Mouse (Mus musculus) MEL (cell line): ENCODE measurements around the gene Syn2. TPM values are rescaled to one million over a fixed set of nuclear protein-coding genes. Genes with fewer than 3 reads are reported as not detected.

Experiments used
- DNase-seq: peaks from one replicate; pipeline ENCODE4 v3.0.0; 2011; ENCODE audit warnings: low read depth, low spot score
- H3K27ac ChIP-seq: 2 replicates; pipeline ENCODE4 v1.5.1; 2012; ENCODE audit warnings: low read depth, mild to moderate bottlenecking, control low read depth, low read length, moderate library complexity; ENCODE audit not compliant: control insufficient read depth
- H3K27me3 ChIP-seq, 2 experiments: fragments of 150-350 bp in 1 of 2; sonication (generic) in 1 of 2; 2 replicates each; pipeline ENCODE4 v1.6.1; 2012; ENCODE audit warnings: low read length in 2 of 2, mild to moderate bottlenecking in 2 of 2, improper control_type of control experiment in 1 of 2, moderate library complexity in 1 of 2; ENCODE audit not compliant: insufficient read depth in 2 of 2, control insufficient read depth in 1 of 2
- H3K36me3 ChIP-seq, 2 experiments: 2 replicates each; pipeline ENCODE4 v1.6.1; 2012 to 2014; ENCODE audit warnings: low read length in 2 of 2, improper control_type of control experiment in 1 of 2, inconsistent platforms in 1 of 2, mild to moderate bottlenecking in 1 of 2; ENCODE audit not compliant: insufficient read depth in 2 of 2, control insufficient read depth in 1 of 2
- H3K4me1 ChIP-seq, 2 experiments: fragments of 150-350 bp in 1 of 2; sonication (generic) in 1 of 2; 2 replicates each; pipeline ENCODE4 v1.6.1; 2012; ENCODE audit warnings: low read length in 2 of 2, improper control_type of control experiment in 1 of 2, mild to moderate bottlenecking in 1 of 2; ENCODE audit not compliant: insufficient read depth in 2 of 2, control insufficient read depth in 1 of 2
- H3K4me3 ChIP-seq, 2 experiments: fragments of 150-350 bp in 1 of 2; sonication (generic) in 1 of 2; 2 replicates each; pipeline ENCODE4 v1.5.1; 2012; ENCODE audit warnings: low read depth in 2 of 2, low read length in 2 of 2, mild to moderate bottlenecking in 2 of 2, moderate library complexity in 2 of 2, control low read depth in 1 of 2, improper control_type of control experiment in 1 of 2; ENCODE audit not compliant: control insufficient read depth in 1 of 2, insufficient read depth in 1 of 2
- H3K79me2 ChIP-seq: 2 replicates; pipeline ENCODE4 v1.6.1; 2012; ENCODE audit warnings: mild to moderate bottlenecking, low read length, moderate library complexity; ENCODE audit not compliant: control insufficient read depth, poor library complexity, insufficient read depth
- H3K9ac ChIP-seq: 2 replicates; pipeline ENCODE4 v1.6.1; 2012; ENCODE audit warnings: low read depth, mild to moderate bottlenecking, control low read depth, low read length, moderate library complexity; ENCODE audit not compliant: control insufficient read depth, poor library complexity, severe bottlenecking
- H3K9me3 ChIP-seq: fragments of 150-350 bp; sonication (generic); replicated peaks from 2 replicates; pipeline ENCODE4 v1.6.1; 2012; ENCODE audit warnings: mild to moderate bottlenecking, low read length, improper control_type of control experiment, moderate library complexity; ENCODE audit not compliant: insufficient read depth
- BHLHE40 ChIP-seq: IDR thresholded peaks from 2 replicates; pipeline ENCODE4 v1.6.1; 2012; ENCODE audit warnings: low read depth, mild to moderate bottlenecking, inconsistent platforms, low read length, improper control_type of control experiment, borderline replicate concordance
- E2F4 ChIP-seq: IDR thresholded peaks from 2 replicates; pipeline ENCODE4 v1.6.1; 2011; ENCODE audit warnings: low read depth, low read length, improper control_type of control experiment, borderline replicate concordance
- EP300 ChIP-seq, 2 experiments: IDR thresholded peaks; 2 replicates each; pipeline ENCODE4 v1.6.1; 2011; ENCODE audit warnings: improper control_type of control experiment in 2 of 2, low read length in 2 of 2, low read depth in 1 of 2, mild to moderate bottlenecking in 1 of 2
- GABPA ChIP-seq: IDR thresholded peaks from 2 replicates; pipeline ENCODE4 v1.6.1; 2012; ENCODE audit warnings: low read depth, mild to moderate bottlenecking, inconsistent platforms, low read length, improper control_type of control experiment, moderate library complexity
- GATA1 ChIP-seq: IDR thresholded peaks from 2 replicates; pipeline ENCODE4 v1.6.1; 2011; ENCODE audit warnings: low read depth, low read length, improper control_type of control experiment
- MAFK ChIP-seq: IDR thresholded peaks from 2 replicates; pipeline ENCODE4 v1.6.1; 2011; ENCODE audit warnings: low read depth, mild to moderate bottlenecking, low read length, improper control_type of control experiment, borderline replicate concordance
- MAZ ChIP-seq: IDR thresholded peaks from 2 replicates; pipeline ENCODE4 v1.6.1; 2012; ENCODE audit warnings: low read depth, mild to moderate bottlenecking, inconsistent platforms, low read length, improper control_type of control experiment
- MXI1 ChIP-seq: IDR thresholded peaks from 2 replicates; pipeline ENCODE4 v1.6.1; 2011; ENCODE audit warnings: mild to moderate bottlenecking, low read depth, low read length, improper control_type of control experiment
- RCOR1 ChIP-seq: IDR thresholded peaks from 2 replicates; pipeline ENCODE4 v1.6.1; 2012; ENCODE audit warnings: low read depth, mild to moderate bottlenecking, inconsistent platforms, low read length, improper control_type of control experiment
- SMC3 ChIP-seq: IDR thresholded peaks from 2 replicates; pipeline ENCODE4 v1.6.1; 2011; ENCODE audit warnings: low read depth, low read length, improper control_type of control experiment
- TAL1 ChIP-seq: IDR thresholded peaks from 2 replicates; pipeline ENCODE4 v1.6.1; 2012; ENCODE audit warnings: mild to moderate bottlenecking, inconsistent platforms, low read length, moderate library complexity, mixed read lengths
- TBP ChIP-seq: IDR thresholded peaks from 2 replicates; pipeline ENCODE4 v1.8.0; 2011; ENCODE audit warnings: low read depth, low read length, improper control_type of control experiment
- ZKSCAN1 ChIP-seq: IDR thresholded peaks from 2 replicates; pipeline ENCODE4 v1.6.1; 2012; ENCODE audit warnings: low read depth, mild to moderate bottlenecking, inconsistent platforms, low read length, improper control_type of control experiment, moderate library complexity
- ZMIZ1 ChIP-seq: IDR thresholded peaks from 2 replicates; pipeline ENCODE4 v1.6.1; 2012; ENCODE audit warnings: low read depth, mild to moderate bottlenecking, inconsistent platforms, low read length, improper control_type of control experiment, moderate library complexity
- polyA plus RNA-seq, 2 experiments: library from polyadenylated mRNA; stranded (reverse) in 1 of 2; unstranded in 1 of 2; fragments of >175 nt in 1 of 2; fragments of >200 nt in 1 of 2; gene quantifications; 2 replicates each; pipeline versions ENCODE4 v1.2.1 to v1.2.4; 2012; ENCODE audit warnings: low replicate concordance in 2 of 2, low read depth in 1 of 2; ENCODE audit not compliant: insufficient read length in 2 of 2, insufficient read depth in 1 of 2, missing spikeins in 1 of 2
- total RNA-seq: library from RNA; depleted of rRNA; stranded (reverse); fragments of 300-350 nt; gene quantifications from 2 replicates; pipeline ENCODE4 v1.2.3, GENCODE M21; 2012; rRNA removed

Gene Syn2
- total and polyA plus RNA-seq, 3 experiments, result not detected

- no peak overlapping the region for H3K9ac ChIP-seq
- no peaks in the 10 kb centered on the region for H3K4me1 ChIP-seq
- no peaks in the 10 kb centered on the region for H3K79me2 ChIP-seq
- no peaks in the 10 kb centered on the region for H3K36me3 ChIP-seq
- no peaks in the 10 kb centered on the region for H3K9me3 ChIP-seq
- H3K27ac ChIP-seq, result no peak overlapping the region
- H3K27me3 ChIP-seq, result peaks cover 5 to 6% of the 10 kb centered on the region in 2 experiments
- H3K4me3 ChIP-seq, result no peak overlapping the region
- no peak for DNase-seq
- TF ChIP-seq ZMIZ1 (no peak), MAFK (no peak), SMC3 (no peak), MAZ (no peak), TBP (no peak), ZKSCAN1 (no peak), TAL1 (no peak), GABPA (no peak), EP300 (IDR thresholded peaks at IDR 0.05; ENCODE audit: low read depth in 1 of 2, low read length in 2 of 2) (no peak), BHLHE40 (no peak), MXI1 (no peak), RCOR1 (no peak), GATA1 (no peak), E2F4 (no peak)
Observed at GRCm38 (mm10) chr6:115330964-115331363, 196.3 kb downstream of the Syn2 start.

Other genes starting within 250 kb of the Syn2 start
- gene Vgll4, start 164.9 kb upstream of the Syn2 start, total RNA-seq, result 17.5 and 18.1 TPM in 2 replicates
- 10 to 100 TPM in 1 of 2 experiments, not detected in 1; 21.5 TPM for gene Vgll4, start 164.9 kb upstream of the Syn2 start, polyA plus RNA-seq
- 63.5 and 80.5 TPM in 2 replicates for gene Tamm41, start 97.0 kb upstream of the Syn2 start, total RNA-seq
- gene Tamm41, start 97.0 kb upstream of the Syn2 start, polyA plus RNA-seq, result 10 to 100 TPM in 1 of 2 experiments, not detected in 1; 87.4 TPM
- gene Gm17482, start 92.4 kb downstream of the Syn2 start, total RNA-seq, result not detected in 2 replicates
- gene Gm17482, start 92.4 kb downstream of the Syn2 start, polyA plus RNA-seq, result not detected
- gene Timp4, start 117.3 kb downstream of the Syn2 start, total RNA-seq, result not detected in 2 replicates
- gene Timp4, start 117.3 kb downstream of the Syn2 start, polyA plus RNA-seq, result not detected
- gene Pparg, start 226.0 kb downstream of the Syn2 start, total RNA-seq, result 0.08 TPM in 1 of 2 replicates, not detected in the other
- gene Pparg, start 226.0 kb downstream of the Syn2 start, polyA plus RNA-seq, result under 1 TPM in 1 of 2 experiments, not detected in 1; 0.15 TPM